Mouse (Mus musculus) G1E (cell line): ENCODE measurements around the gene Ctdsp2. TPM values are rescaled to one million over a fixed set of nuclear protein-coding genes. Genes with fewer than 3 reads are reported as not detected.

Source experiments
- ATAC-seq: 2 replicates; pipeline ENCODE4 v1.8.0; 2016; ENCODE audit warnings: mild to moderate bottlenecking; ENCODE audit not compliant: insufficient number of reproducible peaks, poor library complexity, low FRiP score, severe bottlenecking; ENCODE audit errors: extremely low read depth
- DNase-seq: peaks from one replicate; pipeline ENCODE4 v3.0.0; 2012; ENCODE audit warnings: low spot score
- H3K27me3 ChIP-seq: 2 replicates; pipeline ENCODE4 v1.6.1; 2012; ENCODE audit warnings: mild to moderate bottlenecking, low read length, inconsistent platforms; ENCODE audit not compliant: insufficient read depth
- H3K36me3 ChIP-seq: replicated peaks from 2 replicates; pipeline ENCODE3; 2012; ENCODE audit warnings: mild to moderate bottlenecking, inconsistent platforms
- H3K4me1 ChIP-seq: 2 replicates; pipeline ENCODE4 v1.6.1; 2012; ENCODE audit warnings: low read depth, low read length, inconsistent platforms, mixed read lengths; ENCODE audit not compliant: insufficient read depth
- H3K4me3 ChIP-seq: 2 replicates; pipeline ENCODE4 v1.5.1; 2012; ENCODE audit warnings: low read depth, mild to moderate bottlenecking, inconsistent platforms, low read length, moderate library complexity, mixed read lengths
- H3K9me3 ChIP-seq: replicated peaks from 2 replicates; pipeline ENCODE4 v1.6.1; 2012; ENCODE audit warnings: inconsistent platforms
- CTCF ChIP-seq: IDR thresholded peaks from 2 replicates; pipeline ENCODE4 v1.5.1; 2012; ENCODE audit warnings: low read depth, low read length, inconsistent platforms, mixed read lengths
- GATA1 ChIP-seq: IDR thresholded peaks from 2 replicates; pipeline ENCODE4 v1.6.1; 2012; ENCODE audit warnings: borderline replicate concordance, low read length, inconsistent platforms, mixed read lengths
- GATA2 ChIP-seq: IDR thresholded peaks from 2 replicates; pipeline ENCODE4 v1.6.1; 2012; ENCODE audit warnings: low read depth, low read length, inconsistent platforms, borderline replicate concordance
- POLR2AphosphoS5 ChIP-seq: IDR thresholded peaks from 2 replicates; pipeline ENCODE4 v1.6.1; 2012; ENCODE audit warnings: low read depth, low read length, inconsistent platforms; ENCODE audit not compliant: insufficient replicate concordance
- TAL1 ChIP-seq: conservative IDR thresholded peaks from 2 replicates; pipeline ENCODE4 v1.6.1; 2012; ENCODE audit warnings: low read depth, low read length, inconsistent platforms, mixed read lengths
- polyA plus RNA-seq: library from polyadenylated mRNA; stranded (reverse); fragments of >175 nt; gene quantifications from 2 replicates; pipeline ENCODE4 v1.2.3, GENCODE M21; 2012
- total RNA-seq, 2 experiments: library from RNA; stranded (forward) in 1 of 2; stranded (reverse) in 1 of 2; fragments of 200-1000 nt in 1 of 2; fragments of >200 nt in 1 of 2; fragmentation: Nextera tagmentation in 1 of 2; gene quantifications; 2 replicates each; pipeline ENCODE4 v1.2.3; 2014 to 2017

The Ctdsp2 gene
- total and polyA plus RNA-seq, 3 experiments: 30.2 to 162 (median 81.4) TPM

GRCm38 (mm10) chr10:127040569-127041214, 62.2 kb downstream of the Ctdsp2 start:
- H3K27me3 ChIP-seq: peaks cover 32% of the 10 kb centered on the region

DNA sequence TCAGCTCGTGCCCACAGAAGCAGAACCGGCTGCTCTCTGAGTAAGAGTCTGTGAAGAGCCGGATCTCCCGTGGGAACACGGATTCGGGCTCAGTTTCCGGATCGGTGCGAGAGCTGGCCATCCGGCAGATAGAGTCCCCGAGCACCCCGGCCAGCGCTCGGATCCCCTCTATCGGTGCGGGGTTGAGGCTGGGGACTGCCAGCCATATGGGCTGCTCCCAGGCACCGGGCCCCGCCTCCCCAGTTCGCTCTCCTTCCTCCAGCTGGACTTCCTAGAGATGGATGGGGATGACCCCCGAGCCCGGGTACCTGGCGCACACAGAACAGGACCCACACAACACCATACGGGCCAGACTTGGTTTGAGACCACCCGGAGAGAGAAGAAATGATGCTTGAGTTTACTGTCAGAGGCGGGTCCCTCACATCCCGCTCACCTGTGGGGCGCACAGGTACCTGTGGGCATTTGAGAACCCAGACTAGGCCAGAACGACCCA, 62.8 kb downstream of the Ctdsp2 start, which contains the start of the genes Mettl1 and Eef1akmt3:
TSS of gene Mettl1 (plus strand) at position 141 of the 493 bp plus-strand sequence.
TSS of gene Eef1akmt3 (minus strand) at position 240 of the 493 bp plus-strand sequence.
- peak within 1 kb of the TSS; percentile 94 for H3K4me3 ChIP-seq
- no peaks in the 10 kb centered on the region for H3K9me3 ChIP-seq
- H3K27me3 ChIP-seq: peaks cover 27% of the 10 kb centered on the region
- H3K4me1 ChIP-seq: peaks cover 33% of the 10 kb centered on the region
- peaks cover 34% of the 10 kb centered on the region for H3K36me3 ChIP-seq
- TF ChIP-seq CTCF (no peak), GATA2 (no peak), POLR2AphosphoS5 (no peak), GATA1 (no peak), TAL1 (no peak)
- peak; percentile 61 for DNase-seq
- peak; percentile 24; the same call in 1 of the 2 replicates for ATAC-seq

More at GRCm38 (mm10) chr10:127040569-127041214, 62.2 kb downstream of the Ctdsp2 start:
- no peak for ATAC-seq
- DNase-seq: no peak
- no peaks in the 10 kb centered on the region for H3K9me3 ChIP-seq
- H3K36me3 ChIP-seq: peaks cover 27% of the 10 kb centered on the region
- H3K4me3 ChIP-seq: peak overlapping the region; percentile 94
- TF ChIP-seq GATA1 (no peak), POLR2AphosphoS5 (no peak), TAL1 (no peak), CTCF (no peak), GATA2 (no peak)
- peaks cover 33% of the 10 kb centered on the region for H3K4me1 ChIP-seq

- DNase-seq: peak; percentile 79
- peak; percentile 64 for ATAC-seq
- Histone ChIP-seq H3K4me1 (peaks cover 33% of the 10 kb centered on the region), H3K27me3 (peaks cover 25% of the 10 kb centered on the region), H3K9me3 (no peaks in the 10 kb centered on the region), H3K4me3 (peak overlapping the region; percentile 94), H3K36me3 (peaks cover 39% of the 10 kb centered on the region)
- TF ChIP-seq GATA1: no peak
- no peak for TF ChIP-seq CTCF
- no peak for TF ChIP-seq TAL1
- TF ChIP-seq GATA2: no peak
- no peak for TF ChIP-seq POLR2AphosphoS5
Measured at GRCm38 (mm10) chr10:127041774-127042338, 63.3 kb downstream of the Ctdsp2 start.

DNA sequence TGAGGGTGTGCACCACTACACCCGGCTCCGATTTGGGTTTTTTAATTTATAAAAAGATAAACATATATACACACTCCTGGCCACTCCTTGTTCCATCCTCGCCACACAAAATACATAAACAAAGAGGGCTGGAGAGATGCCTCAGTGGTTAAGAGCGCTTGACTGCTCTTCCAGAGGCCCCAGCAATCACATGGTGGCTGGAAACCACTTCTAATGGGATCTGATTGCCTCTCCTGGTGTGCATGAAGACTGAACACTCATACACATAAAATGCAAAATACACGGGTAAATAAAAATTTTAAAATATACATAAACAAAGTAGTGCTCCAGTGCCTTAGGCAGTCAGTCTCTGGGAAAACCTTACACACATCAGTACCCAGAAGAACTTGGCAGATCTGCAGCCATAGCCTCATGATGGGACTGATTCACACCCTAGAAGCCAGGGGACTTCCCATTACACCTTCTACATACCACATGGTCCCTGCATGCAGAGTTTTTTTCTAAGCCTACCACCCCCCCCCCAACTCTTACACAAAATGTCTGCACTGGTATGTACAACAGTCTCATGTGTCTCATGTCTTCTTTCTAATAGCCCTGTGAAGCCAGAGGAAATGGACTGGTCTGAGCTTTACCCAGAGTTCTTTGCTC, 64.1 kb downstream of the Ctdsp2 start:
- no peak for ATAC-seq
- no peak for DNase-seq

GRCm38 (mm10) chr10:127043187-127043586, 64.7 kb downstream of the Ctdsp2 start:
- Histone ChIP-seq H3K4me3 (no peak overlapping the region; the same call in 1 of the 2 replicates), H3K9me3 (no peaks in the 10 kb centered on the region), H3K4me1 (peaks cover 33% of the 10 kb centered on the region), H3K36me3 (peaks cover 50% of the 10 kb centered on the region), H3K27me3 (peaks cover 19% of the 10 kb centered on the region)
- TF ChIP-seq GATA2 (no peak), GATA1 (no peak), TAL1 (no peak), CTCF (no peak), POLR2AphosphoS5 (no peak)
- no peak for ATAC-seq
- no peak for DNase-seq

More for the DNA sequence above, 64.1 kb downstream of the Ctdsp2 start:
- Histone ChIP-seq H3K9me3 (no peaks in the 10 kb centered on the region), H3K4me3 (peak overlapping the region; percentile 94), H3K36me3 (peaks cover 44% of the 10 kb centered on the region), H3K4me1 (peaks cover 33% of the 10 kb centered on the region), H3K27me3 (peaks cover 22% of the 10 kb centered on the region)
- TF ChIP-seq CTCF: no peak
- no peak for TF ChIP-seq GATA1
- no peak for TF ChIP-seq GATA2
- TF ChIP-seq POLR2AphosphoS5: no peak
- TF ChIP-seq TAL1: no peak

- DNase-seq (no peak), ATAC-seq (no peak)
- Histone ChIP-seq H3K36me3 (peaks cover 52% of the 10 kb centered on the region), H3K9me3 (no peaks in the 10 kb centered on the region), H3K27me3 (peaks cover 30% of the 10 kb centered on the region), H3K4me1 (peaks cover 12% of the 10 kb centered on the region), H3K4me3 (no peak within 1 kb of the TSS)
- no peak for TF ChIP-seq CTCF
Measured at GRCm38 (mm10) chr10:127047954-127048353, 69.4 kb downstream of the Ctdsp2 start, which contains the start of gene Cyp27b1. Cyp27b1 (plus strand) TSS chr10:127048250.
